Mouse (Mus musculus) MN1 (cell line): ENCODE results near the gene Abca3.
"Not testable (repeated sequence)": the region's sequence is repeated elsewhere in the genome, so short reads cannot be mapped to it uniquely, and the experiment has no call there.

Experiments used
- DNase-seq: peaks from one replicate; pipeline ENCODE4 v3.0.0-alpha.2; 2016; ENCODE audit warnings: low spot score

The Abca3 gene

DNA sequence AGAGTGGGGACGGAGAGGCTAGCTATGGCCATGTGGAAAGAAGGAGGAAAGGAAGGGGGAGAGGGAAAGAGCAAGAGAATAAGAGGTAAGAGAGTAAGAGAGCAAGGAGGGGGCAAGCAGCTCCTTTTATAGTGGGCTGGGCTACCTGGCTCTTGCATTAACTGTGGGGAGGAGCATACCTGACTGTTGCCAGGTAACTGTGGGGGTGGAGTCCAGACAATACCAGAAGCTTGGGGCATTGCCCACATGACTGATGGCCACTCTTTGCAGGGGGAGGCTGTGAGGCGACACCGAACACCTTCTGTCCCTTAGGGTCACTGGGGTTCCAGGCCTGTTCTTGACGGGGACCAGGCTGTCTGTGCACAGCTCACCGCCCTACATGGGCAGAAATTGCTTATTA is 37.0 kb downstream of the Abca3 start:
- no peak for DNase-seq

DNA sequence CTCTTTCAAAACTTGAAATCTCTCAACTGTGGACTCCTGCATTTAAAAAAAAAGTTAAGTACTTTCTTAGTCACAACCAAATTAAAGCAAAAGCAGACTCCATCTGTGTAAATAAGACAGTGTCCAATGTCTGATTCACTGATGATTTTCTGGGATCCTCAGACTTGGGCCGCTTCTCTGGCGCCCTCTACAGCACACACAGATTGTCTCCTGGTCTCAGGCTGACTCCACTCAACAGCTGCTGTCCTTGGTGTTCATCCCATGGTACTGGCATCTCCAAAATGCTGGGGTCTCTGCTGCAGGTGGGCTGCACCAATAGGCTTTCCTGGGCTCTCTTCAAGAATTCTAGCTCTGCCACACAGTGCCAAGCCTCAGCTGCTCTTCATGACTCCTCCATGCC is 38.1 kb downstream of the Abca3 start:
- DNase-seq: peak; percentile 56

DNA sequence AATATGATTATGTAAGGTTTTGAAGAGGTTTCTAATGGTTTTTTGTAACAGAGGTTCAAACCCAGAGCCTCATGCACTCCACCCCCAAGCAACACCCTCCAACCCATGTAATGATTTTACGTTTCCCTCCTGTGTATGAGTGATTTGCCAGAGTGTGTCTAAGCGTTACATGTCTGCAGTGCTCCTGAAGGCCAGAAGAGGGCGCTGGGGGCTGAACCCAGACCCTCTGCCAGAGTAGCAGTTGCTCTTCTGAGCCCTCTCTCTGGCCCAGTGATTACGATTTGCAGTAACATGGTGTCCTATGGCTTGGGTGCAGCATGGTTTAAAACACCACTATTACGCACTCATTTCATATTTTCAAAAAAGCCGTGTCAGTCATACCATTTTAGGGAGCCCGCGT is 39.4 kb downstream of the Abca3 start:
- DNase-seq: no peak

DNA sequence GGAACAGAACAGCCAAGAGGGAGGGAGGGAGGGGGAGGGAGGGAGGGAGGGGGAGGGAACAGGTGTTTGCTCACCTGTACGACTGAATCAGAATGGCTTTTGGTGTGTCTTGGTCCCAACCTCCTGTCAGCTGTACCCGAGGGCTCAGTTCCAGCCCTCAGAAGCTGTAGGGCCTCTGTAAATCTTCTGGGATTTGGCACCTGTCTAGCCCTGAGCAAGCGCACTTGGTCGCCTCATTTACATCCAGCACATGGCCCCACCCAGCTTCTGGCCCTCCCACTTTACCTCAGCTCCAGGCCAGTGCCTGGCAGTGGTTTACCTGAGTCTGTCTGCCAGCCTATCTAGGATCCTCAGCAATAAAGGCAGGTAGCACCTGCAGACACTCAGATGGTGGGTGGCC is 41.8 kb downstream of the Abca3 start:
- no peak for DNase-seq

- no peak for DNase-seq
These were observed 42.7 kb downstream of the Abca3 start for GRCm38 (mm10) chr17:24394456-24394855.

GRCm38 (mm10) chr17:24402371-24402770 is 50.6 kb downstream of the Abca3 start:
- DNase-seq: no peak

- no peak for DNase-seq
These were observed 55.5 kb downstream of the Abca3 start for GRCm38 (mm10) chr17:24407116-24407803.

GRCm38 (mm10) chr17:24413557-24414211 is 61.9 kb downstream of the Abca3 start:
- DNase-seq: peak; percentile 52

- DNase-seq: peak; percentile 99
These were observed 62.7 kb downstream of the Abca3 start, which contains the start of gene Rnps1 for GRCm38 (mm10) chr17:24414230-24414976. Gene Rnps1 (plus strand): TSS chr17:24414565.

DNA sequence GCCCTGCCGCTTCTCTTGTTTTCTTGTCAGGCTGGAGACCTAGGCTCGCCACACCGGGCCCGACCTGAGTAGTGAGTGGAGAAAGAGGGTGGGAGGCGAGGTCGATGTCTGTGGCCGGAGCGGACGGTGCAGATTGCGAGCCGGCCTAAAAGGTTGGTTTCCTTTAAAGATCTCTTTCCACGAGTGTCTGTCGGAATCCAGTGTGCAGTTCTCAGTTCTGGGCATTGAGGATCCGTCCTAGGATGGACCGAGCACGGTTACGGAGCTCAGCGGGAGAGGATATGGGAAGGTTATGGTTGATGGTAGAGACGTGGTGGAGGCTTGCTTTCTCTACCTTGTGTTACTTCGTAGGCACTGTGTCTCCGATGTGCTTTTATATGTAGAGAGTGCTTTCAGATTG is 63.3 kb downstream of the Abca3 start:
- no peak for DNase-seq

DNA sequence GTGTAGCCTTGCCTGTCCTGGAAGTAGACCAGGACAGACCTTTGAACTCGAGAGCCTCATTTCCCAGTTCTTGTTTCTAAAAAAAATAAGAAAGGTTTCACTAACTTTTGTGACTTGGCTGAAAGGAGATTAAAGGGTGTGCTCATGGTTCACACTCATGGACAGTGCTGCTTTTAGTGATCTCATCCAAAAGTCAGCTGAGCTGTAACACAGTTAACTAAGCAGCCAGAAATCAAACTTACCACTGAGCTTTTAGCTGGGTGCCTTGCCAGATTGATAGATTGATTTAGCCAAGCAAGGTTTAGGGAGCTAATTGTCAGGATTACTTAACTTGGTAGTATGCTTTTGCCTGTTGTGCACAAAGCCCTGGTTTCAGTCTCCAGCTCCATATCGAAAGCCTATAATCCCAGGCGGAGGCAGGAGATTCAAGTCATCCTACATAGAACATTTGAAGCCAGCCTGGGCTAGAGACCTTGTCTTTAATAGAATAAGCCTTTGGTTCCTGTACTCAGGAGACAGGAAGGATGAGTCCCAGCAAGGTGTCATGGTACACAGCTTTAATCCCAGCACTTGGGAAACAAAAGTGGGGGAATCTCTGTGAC is 64.4 kb downstream of the Abca3 start:
- DNase-seq: peak; percentile 29

DNA sequence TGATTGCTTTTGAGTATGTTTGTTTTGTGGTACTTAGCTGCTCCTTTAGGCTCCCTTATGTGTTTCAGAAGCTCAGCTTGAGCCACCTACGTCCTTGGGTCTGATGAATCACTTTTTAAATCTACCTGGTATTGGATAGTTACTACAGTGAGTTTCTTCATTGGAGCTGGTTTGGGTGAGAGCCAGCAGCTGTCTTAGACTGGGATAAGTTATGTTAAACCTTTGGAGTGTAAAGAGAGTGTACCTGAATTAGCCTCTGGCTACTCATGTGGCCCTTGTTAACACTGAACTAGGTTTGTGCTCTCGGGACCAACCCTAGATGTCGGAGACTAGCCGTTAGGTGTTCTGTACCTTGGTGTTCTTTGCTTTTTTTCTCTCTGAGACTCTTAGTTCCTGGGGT is 71.4 kb downstream of the Abca3 start:
- no peak for DNase-seq

GRCm38 (mm10) chr17:24424489-24424888 is 72.7 kb downstream of the Abca3 start:
- DNase-seq: no peak

- not testable (repeated sequence) for DNase-seq
These were observed 73.6 kb downstream of the Abca3 start for GRCm38 (mm10) chr17:24425326-24425725.

- no peak for DNase-seq
These were observed 74.2 kb downstream of the Abca3 start for GRCm38 (mm10) chr17:24425905-24426304.

DNA sequence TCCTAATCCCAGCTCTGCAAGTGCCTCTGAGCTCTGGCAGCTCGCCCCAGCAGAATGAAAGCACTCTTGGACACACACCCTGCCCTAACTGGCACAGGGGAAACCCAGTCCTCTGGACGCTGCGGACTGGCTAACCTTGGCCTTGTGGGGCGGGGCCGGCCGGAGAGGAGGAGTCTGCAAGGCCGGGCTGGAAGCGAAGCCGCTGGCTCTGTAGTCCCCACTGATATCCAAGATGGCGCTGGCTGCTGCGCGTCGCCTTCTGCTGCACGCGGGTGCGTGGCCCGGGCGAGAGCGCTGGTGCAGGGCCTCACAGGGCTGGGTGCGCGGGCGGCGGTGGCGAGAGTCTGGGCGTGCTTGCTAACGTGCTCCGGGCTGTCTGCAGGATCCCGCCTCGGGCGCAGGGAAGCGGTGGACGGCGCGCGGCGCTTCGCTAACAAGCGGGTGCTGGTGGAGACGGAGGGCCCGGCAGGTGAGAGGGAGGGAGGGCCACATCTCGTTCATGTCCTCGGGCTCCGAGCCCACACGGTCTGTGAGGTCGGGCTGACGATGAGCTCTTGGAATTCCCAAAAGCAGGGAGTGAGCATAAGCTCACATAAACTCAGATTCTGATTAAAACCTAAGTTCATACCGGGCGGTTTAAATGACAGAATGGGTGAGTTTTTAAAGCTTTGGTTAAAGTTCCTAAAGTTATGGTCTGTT is 74.9 kb downstream of the Abca3 start, which contains the start of gene Eci1:
Gene Eci1 (plus strand): TSS at position 171 of the 699 bp plus-strand sequence.
- DNase-seq: peak; percentile 98

DNA sequence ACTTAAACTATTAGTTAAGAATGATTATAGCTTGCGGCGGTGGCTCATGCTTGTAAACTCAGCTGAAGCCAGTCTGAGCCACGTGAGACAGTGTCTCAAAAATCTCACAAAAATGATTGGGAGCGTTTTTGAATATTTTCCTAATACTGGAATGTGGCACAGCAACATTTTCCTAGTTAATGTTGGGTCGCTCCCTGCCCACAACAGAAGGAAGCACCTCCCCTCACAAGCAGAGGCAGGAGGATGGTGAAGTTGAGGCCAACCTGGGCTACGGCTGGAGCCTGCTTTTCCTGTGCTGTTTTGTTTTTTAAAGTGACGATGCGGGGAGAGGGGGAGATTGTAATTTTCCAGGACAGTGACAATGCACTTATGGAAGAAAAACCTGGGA is 75.4 kb downstream of the Abca3 start:
- DNase-seq: peak; percentile 32

DNA sequence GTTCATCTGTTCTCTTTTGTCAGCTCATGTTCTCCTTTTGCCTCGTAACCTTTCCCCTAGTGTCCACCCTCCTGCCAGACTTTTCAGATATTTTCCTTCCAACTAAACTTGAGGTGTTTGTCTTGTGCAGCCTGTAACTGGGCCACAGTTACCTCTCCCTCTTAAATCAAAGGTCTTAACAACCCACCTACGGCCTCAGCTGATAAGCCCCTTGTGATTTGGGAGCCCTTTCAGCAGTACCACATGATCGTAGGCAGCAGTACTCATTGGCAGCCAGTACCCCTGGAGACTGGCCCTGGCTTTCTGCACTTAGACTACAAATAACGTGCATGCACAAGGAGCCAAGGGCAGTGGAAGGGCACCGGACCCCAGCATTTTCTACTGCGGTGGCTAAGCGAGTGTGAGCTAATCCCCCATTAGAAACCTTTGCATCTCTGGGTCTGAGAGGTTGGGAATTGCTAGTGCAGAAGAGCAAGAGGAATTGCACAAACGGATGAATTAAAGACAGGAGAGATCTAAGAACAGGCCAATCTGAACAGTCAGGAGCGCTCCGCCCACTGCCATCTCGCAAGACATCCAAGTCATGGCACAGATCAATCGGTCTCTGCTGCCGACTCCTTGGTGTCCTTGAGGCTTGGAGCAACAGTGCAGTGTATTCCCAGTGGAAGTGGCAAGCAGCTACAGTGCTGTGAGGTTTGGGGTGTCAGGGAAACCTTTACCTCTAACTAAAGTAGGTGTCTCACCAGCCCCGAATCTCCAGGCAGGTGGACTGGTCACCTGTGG is 77.6 kb downstream of the Abca3 start:
- DNase-seq: no peak

GRCm38 (mm10) chr17:24437016-24437415 is 85.3 kb downstream of the Abca3 start:
- peak; percentile 69 for DNase-seq

GRCm38 (mm10) chr17:24440377-24440776 is 88.6 kb downstream of the Abca3 start:
- DNase-seq: no peak

GRCm38 (mm10) chr17:24441148-24441547 is 89.4 kb downstream of the Abca3 start:
- no peak for DNase-seq
